Mouse (Mus musculus) WW6 (cell line): Measurements from ENCODE around the gene Trappc3l.

Experiments used
- DNase-seq: peaks from one replicate; pipeline ENCODE4 v3.0.0-alpha.2; 2013; ENCODE audit warnings: low read depth, low spot score

The Trappc3l gene

GRCm38 (mm10) chr10:34095147-34095546 is 57.8 kb downstream of the Trappc3l start:
- no peak for DNase-seq

GRCm38 (mm10) chr10:34095964-34096363 is 58.6 kb downstream of the Trappc3l start:
- DNase-seq: peak; percentile 14

- DNase-seq: peak; percentile 50
Measured at GRCm38 (mm10) chr10:34096418-34096883, 59.1 kb downstream of the Trappc3l start, which contains the start of gene Calhm5. Calhm5 (minus strand) TSS chr10:34096519.

- DNase-seq: no peak
Measured at GRCm38 (mm10) chr10:34110863-34111465, 73.6 kb downstream of the Trappc3l start.

- no peak for DNase-seq
Measured at GRCm38 (mm10) chr10:34111964-34112738, 74.8 kb downstream of the Trappc3l start.

GRCm38 (mm10) chr10:34117131-34117530 is 79.7 kb downstream of the Trappc3l start:
- no peak for DNase-seq

GRCm38 (mm10) chr10:34117770-34118169 is 80.4 kb downstream of the Trappc3l start:
- no peak for DNase-seq

- DNase-seq: no peak
Measured at GRCm38 (mm10) chr10:34118421-34118820, 81.0 kb downstream of the Trappc3l start.

GRCm38 (mm10) chr10:34127392-34128378 is 90.3 kb downstream of the Trappc3l start, which contains the start of gene Calhm6:
Calhm6 (minus strand) TSS chr10:34127984.
- peak; percentile 47 for DNase-seq

GRCm38 (mm10) chr10:34128391-34128790 is 91.0 kb downstream of the Trappc3l start:
- no peak for DNase-seq

GRCm38 (mm10) chr10:34131356-34131755 is 94.0 kb downstream of the Trappc3l start:
- no peak for DNase-seq

- DNase-seq: no peak
Measured at GRCm38 (mm10) chr10:34136432-34136831, 99.0 kb downstream of the Trappc3l start.

- no peak for DNase-seq
Measured at GRCm38 (mm10) chr10:34138027-34138426, 100.6 kb downstream of the Trappc3l start.

GRCm38 (mm10) chr10:34139768-34140167 is 102.4 kb downstream of the Trappc3l start:
- DNase-seq: no peak

- DNase-seq: no peak
Measured at GRCm38 (mm10) chr10:34141693-34142092, 104.3 kb downstream of the Trappc3l start.

- DNase-seq: no peak
Measured at GRCm38 (mm10) chr10:34149772-34150171, 112.4 kb downstream of the Trappc3l start.

- DNase-seq: no peak
Measured at GRCm38 (mm10) chr10:34150454-34150853, 113.1 kb downstream of the Trappc3l start.

GRCm38 (mm10) chr10:34151827-34152226 is 114.4 kb downstream of the Trappc3l start:
- DNase-seq: no peak

GRCm38 (mm10) chr10:34155796-34156554 is 118.6 kb downstream of the Trappc3l start:
- no peak for DNase-seq
